Mouse (Mus musculus) neural tube, embryonic 14.5 days (tissue): ENCODE measurements at regions not wholly inside any gene's neighbourhood (a gene's known extent, or its start where the extent isn't known, plus 50 kb on each side); places are given as distances from the start of the nearest gene placed in this dataset.

Experiments used
- ATAC-seq: fragments of 200-750 bp; cut with Nextera tagmentation; 2 replicates; pipeline ENCODE4 v1.8.0; 2017; ENCODE audit warnings: low read depth, mild to moderate bottlenecking, moderate TSS enrichment, moderate library complexity
- H3K27ac ChIP-seq: fragments of 300-500 bp; sonication (generic); 2 replicates; pipeline ENCODE4 v1.5.1; 2014; ENCODE audit warnings: low read depth, mild to moderate bottlenecking, control low read depth, low read length, moderate library complexity, mixed read lengths
- H3K27me3 ChIP-seq: fragments of 300-500 bp; sonication (generic); 2 replicates; pipeline ENCODE4 v1.6.1; 2014; ENCODE audit warnings: low read length; ENCODE audit not compliant: control insufficient read depth, insufficient read depth
- H3K36me3 ChIP-seq: fragments of 300-500 bp; sonication (generic); 2 replicates; pipeline ENCODE4 v1.6.1; 2014; ENCODE audit warnings: low read length, mixed read lengths; ENCODE audit not compliant: control insufficient read depth, insufficient read depth
- H3K4me1 ChIP-seq: fragments of 300-500 bp; sonication (generic); 2 replicates; pipeline ENCODE4 v1.6.1; 2014; ENCODE audit warnings: low read length; ENCODE audit not compliant: control insufficient read depth, insufficient read depth
- H3K4me2 ChIP-seq: fragments of 300-500 bp; sonication (generic); 2 replicates; pipeline ENCODE4 v1.6.1; 2014; ENCODE audit warnings: mild to moderate bottlenecking, low read depth, low read length, control low read depth
- H3K4me3 ChIP-seq: fragments of 300-500 bp; sonication (generic); 2 replicates; pipeline ENCODE4 v1.5.1; 2014; ENCODE audit warnings: low read depth, low read length, control low read depth, mixed read lengths
- H3K9ac ChIP-seq: fragments of 300-500 bp; sonication (generic); replicated peaks from 2 replicates; pipeline ENCODE4 v1.6.1; 2014; ENCODE audit warnings: low read depth, mild to moderate bottlenecking, control low read depth, low read length, mixed read lengths
- H3K9me3 ChIP-seq: fragments of 300-500 bp; sonication (generic); 2 replicates; pipeline ENCODE4 v1.6.1; 2016; ENCODE audit warnings: low read length; ENCODE audit not compliant: control insufficient read depth
- WGBS: fragments of 180-500 bp; shearing (Covaris S2); extraction: QIAGEN DNeasy Blood & Tissue Kit; methylation state at CpG from one replicate; pipeline ENCODE4 v1.1.7; 2014; 5-methylcytosine and 5-hydroxymethylcytosine counted together

GRCm38 (mm10) chr7:40392699-40393098 lies 505.4 kb upstream of the Vstm2b start:
- 75% methylated on average over 1 of the region's 1 CpGs for WGBS
- Histone ChIP-seq H3K36me3 (no peaks in the 10 kb centered on the region), H3K27me3 (no peaks in the 10 kb centered on the region), H3K4me2 (no peak overlapping the region), H3K4me1 (0 out of 2 replicates have a peak, but pooled peaks cover 8% of the 10 kb centered on the region), H3K9me3 (no peaks in the 10 kb centered on the region), H3K9ac (no peak overlapping the region), H3K4me3 (no peak overlapping the region), H3K27ac (no peak overlapping the region)
- no peak for ATAC-seq

- H3K4me3 ChIP-seq, result no peak overlapping the region
- H3K4me2 ChIP-seq, result no peak overlapping the region
- H3K9ac ChIP-seq, result no peak overlapping the region
- no peaks in the 10 kb centered on the region for H3K4me1 ChIP-seq
- no peak for ATAC-seq
- WGBS, result 60% methylated on average over 5 of the region's 5 CpGs
- no peaks in the 10 kb centered on the region for H3K27me3 ChIP-seq
- no peak overlapping the region for H3K27ac ChIP-seq
- no peaks in the 10 kb centered on the region for H3K9me3 ChIP-seq
- no peaks in the 10 kb centered on the region for H3K36me3 ChIP-seq
These were observed 499.9 kb upstream of the Vstm2b start for GRCm38 (mm10) chr7:40398266-40398665.

- Histone ChIP-seq H3K36me3 (no peaks in the 10 kb centered on the region), H3K27me3 (no peaks in the 10 kb centered on the region), H3K9me3 (no peaks in the 10 kb centered on the region; the same call in 1 of the 2 replicates), H3K9ac (no peak overlapping the region), H3K4me1 (no peaks in the 10 kb centered on the region), H3K4me2 (no peak overlapping the region), H3K4me3 (no peak overlapping the region), H3K27ac (no peak overlapping the region)
- 81% methylated on average over 2 of the region's 2 CpGs for WGBS
- no peak for ATAC-seq
These were observed 478.8 kb upstream of the Vstm2b start for GRCm38 (mm10) chr7:40419332-40419731.

GRCm38 (mm10) chr7:40422125-40422524 lies 476.0 kb upstream of the Vstm2b start:
- 73% methylated on average over 4 of the region's 4 CpGs for WGBS
- Histone ChIP-seq H3K4me3 (no peak overlapping the region), H3K36me3 (no peaks in the 10 kb centered on the region), H3K27ac (no peak overlapping the region), H3K9ac (no peak overlapping the region), H3K4me1 (no peaks in the 10 kb centered on the region), H3K9me3 (no peaks in the 10 kb centered on the region), H3K27me3 (no peaks in the 10 kb centered on the region), H3K4me2 (no peak overlapping the region)
- ATAC-seq, result no peak

- H3K4me3 ChIP-seq, result no peak overlapping the region
- H3K4me2 ChIP-seq, result no peak overlapping the region
- H3K27ac ChIP-seq, result no peak overlapping the region
- H3K36me3 ChIP-seq, result no peaks in the 10 kb centered on the region
- no peak for ATAC-seq
- no peaks in the 10 kb centered on the region for H3K27me3 ChIP-seq
- no peak overlapping the region for H3K9ac ChIP-seq
- WGBS, result 88% methylated on average over 2 of the region's 2 CpGs
- no peaks in the 10 kb centered on the region for H3K9me3 ChIP-seq
- H3K4me1 ChIP-seq, result no peaks in the 10 kb centered on the region
These were observed 468.7 kb upstream of the Vstm2b start for GRCm38 (mm10) chr7:40429416-40429815.

- Histone ChIP-seq H3K36me3 (no peaks in the 10 kb centered on the region), H3K4me1 (no peaks in the 10 kb centered on the region), H3K27me3 (no peaks in the 10 kb centered on the region), H3K9ac (no peak overlapping the region), H3K27ac (no peak overlapping the region), H3K4me2 (no peak overlapping the region), H3K9me3 (no peaks in the 10 kb centered on the region), H3K4me3 (no peak overlapping the region)
- no peak for ATAC-seq
- 56% methylated on average over 2 of the region's 2 CpGs for WGBS
These were observed 464.2 kb upstream of the Vstm2b start for GRCm38 (mm10) chr7:40433906-40434305.

GRCm38 (mm10) chr7:40441128-40441527 lies 457.0 kb upstream of the Vstm2b start:
- 50% methylated on average over 1 of the region's 1 CpGs for WGBS
- H3K4me3 ChIP-seq, result no peak overlapping the region

GRCm38 (mm10) chr7:40441786-40442185 lies 456.3 kb upstream of the Vstm2b start:
- no peaks in the 10 kb centered on the region for H3K27me3 ChIP-seq

More at GRCm38 (mm10) chr7:40441128-40441527, 457.0 kb upstream of the Vstm2b start:
- Histone ChIP-seq H3K27ac (no peak overlapping the region), H3K9ac (no peak overlapping the region), H3K27me3 (no peaks in the 10 kb centered on the region), H3K4me2 (no peak overlapping the region), H3K4me1 (no peaks in the 10 kb centered on the region), H3K36me3 (no peaks in the 10 kb centered on the region), H3K9me3 (no peaks in the 10 kb centered on the region)
- no peak for ATAC-seq

GRCm38 (mm10) chr7:40466382-40466781 lies 431.7 kb upstream of the Vstm2b start:
- ATAC-seq, result peak; percentile 68; the same call in 1 of the 2 replicates
- no peak overlapping the region for H3K27ac ChIP-seq
- H3K4me1 ChIP-seq, result no peaks in the 10 kb centered on the region
- H3K4me3 ChIP-seq, result no peak overlapping the region
- H3K27me3 ChIP-seq, result no peaks in the 10 kb centered on the region
- H3K9me3 ChIP-seq, result no peaks in the 10 kb centered on the region
- no peak overlapping the region for H3K9ac ChIP-seq
- 73% methylated on average over 5 of the region's 5 CpGs for WGBS
- no peak overlapping the region for H3K4me2 ChIP-seq
- no peaks in the 10 kb centered on the region for H3K36me3 ChIP-seq

More at GRCm38 (mm10) chr7:40441786-40442185, 456.3 kb upstream of the Vstm2b start:
- no peak overlapping the region for H3K4me2 ChIP-seq
- no peaks in the 10 kb centered on the region for H3K36me3 ChIP-seq
- H3K9ac ChIP-seq, result no peak overlapping the region
- no peak for ATAC-seq
- 87% methylated on average over 3 of the region's 3 CpGs for WGBS
- no peak overlapping the region for H3K4me3 ChIP-seq
- no peaks in the 10 kb centered on the region for H3K4me1 ChIP-seq
- H3K9me3 ChIP-seq, result no peaks in the 10 kb centered on the region
- no peak overlapping the region for H3K27ac ChIP-seq

GRCm38 (mm10) chr7:40487256-40487655 lies 410.9 kb upstream of the Vstm2b start:
- Histone ChIP-seq H3K4me3 (no peak overlapping the region), H3K9ac (no peak overlapping the region), H3K27me3 (no peaks in the 10 kb centered on the region), H3K4me2 (no peak overlapping the region), H3K4me1 (no peaks in the 10 kb centered on the region), H3K36me3 (no peaks in the 10 kb centered on the region), H3K9me3 (no peaks in the 10 kb centered on the region), H3K27ac (no peak overlapping the region)
- ATAC-seq, result no peak
